Mouse (Mus musculus): ENCODE measurements around the gene H2al1o. TPM values are rescaled to one million over a fixed set of nuclear protein-coding genes. Genes with fewer than 3 reads are reported as not detected.
"Not testable (repeated sequence)": the region's sequence is repeated elsewhere in the genome, so short reads cannot be mapped to it uniquely, and the experiment has no call there.

H2al1o gene
- not detected for total RNA-seq (2021)

DNA sequence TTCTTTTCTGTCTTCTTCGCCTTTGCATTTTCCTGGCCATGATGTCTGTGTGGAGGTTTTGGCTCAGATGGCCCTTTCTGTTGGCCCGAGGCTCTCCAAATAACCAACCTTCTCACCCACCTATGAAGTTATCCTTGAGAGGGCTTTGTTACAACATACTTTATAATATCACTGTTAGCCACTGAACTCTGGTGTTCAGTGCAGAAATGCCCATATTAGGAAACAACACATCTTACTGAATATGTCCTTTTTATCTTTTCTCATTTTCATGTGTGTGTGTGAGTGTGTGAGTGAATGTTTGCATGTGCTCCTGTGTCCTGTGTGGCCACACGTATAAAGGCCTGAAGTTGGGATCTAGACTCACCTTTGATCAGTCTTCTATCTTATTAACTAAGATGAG, at the start of gene H2al1o:
TSS of gene H2al1o (minus strand) at position 101 of the 400 bp plus-strand sequence.
- intact Hi-C loops (cut with DNase I); DNase-seq (ENCODE audit: low spot score in 2 of 2): not testable (repeated sequence)

DNA sequence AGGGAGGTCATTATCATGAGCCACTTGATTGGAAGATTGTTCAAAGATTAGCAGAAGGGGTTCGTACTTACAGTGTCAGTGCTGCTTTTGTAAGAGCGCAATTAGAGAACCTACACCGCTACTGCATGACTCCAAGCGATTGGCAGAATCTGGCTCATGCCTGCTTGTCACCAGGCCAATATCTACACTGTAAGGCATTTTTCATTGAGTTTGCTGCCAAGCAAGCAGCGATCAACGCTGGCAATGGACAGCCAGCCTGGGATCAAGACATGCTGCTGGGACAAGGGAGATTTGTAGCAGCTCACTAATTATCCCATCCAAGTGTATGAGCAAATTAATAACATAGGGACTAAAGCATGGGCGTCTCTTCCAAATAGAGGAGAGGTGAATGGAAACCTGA, 25.8 kb upstream of the H2al1o start:
- intact Hi-C loops (cut with DNase I): not testable (repeated sequence)

DNA sequence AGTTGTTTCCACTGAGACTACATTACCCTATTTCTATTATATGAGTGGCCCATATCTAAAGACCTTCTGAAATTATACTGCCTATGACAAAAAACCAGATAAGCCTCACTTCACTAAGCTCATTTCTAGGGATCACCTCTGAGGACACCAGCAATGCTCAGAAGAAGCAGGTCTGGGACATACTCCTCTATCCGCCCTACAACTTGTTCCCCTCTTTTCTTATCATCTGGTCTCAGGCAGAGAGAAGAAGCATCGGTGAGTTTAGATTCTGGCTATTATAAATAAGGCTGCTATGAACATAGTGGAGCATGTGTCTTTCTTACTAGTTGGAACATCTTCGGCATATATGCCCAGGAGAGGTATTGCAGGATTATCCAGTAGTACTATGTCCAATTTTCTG, 35.3 kb downstream of the H2al1o start:
- no peak for DNase-seq (ENCODE audit: low spot score in 2 of 2)
- intact Hi-C loops (cut with DNase I): no loop called here

More for the DNA sequence above, 25.8 kb upstream of the H2al1o start:
- not testable (repeated sequence) for DNase-seq (ENCODE audit: low spot score in 2 of 2)

Other genes with a start within 250 kb of the H2al1o start
- gene H2al1k, start 221.8 kb downstream of the H2al1o start, total RNA-seq (2021): not detected
- under 1 TPM; 0.30 to 0.45 TPM for gene Cybb, start 84.6 kb downstream of the H2al1o start, total RNA-seq (2021)
- 100 to 1,000 TPM; 101 to 107 TPM for gene Dynlt3, start 90.6 kb upstream of the H2al1o start, total RNA-seq (2021)

Measured in left cerebral cortex, postnatal 36 days (tissue).